Mouse (Mus musculus): ENCODE measurements around the gene Stim1.

DNA sequence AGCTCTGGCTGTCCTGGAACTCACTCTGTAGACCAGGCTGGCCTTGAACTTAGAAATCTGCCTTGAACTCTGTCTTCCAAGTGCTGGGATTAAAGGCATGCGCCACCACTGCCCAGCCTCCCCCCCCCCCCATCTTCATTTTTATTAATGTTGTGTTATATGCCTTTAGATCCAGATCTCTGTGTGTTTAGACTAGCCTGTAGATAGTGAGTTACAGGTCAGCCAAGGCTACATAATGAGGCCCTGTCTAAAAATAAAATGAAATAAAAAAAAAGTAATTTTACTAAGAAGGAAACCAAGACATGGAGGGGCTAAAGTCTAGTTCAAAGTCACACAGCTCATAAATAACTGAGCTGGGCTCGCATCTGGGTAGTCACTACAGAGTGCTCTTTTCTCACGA is 211.3 kb downstream of the Stim1 start:
- TF ChIP-seq HCFC1 (IDR thresholded peaks at IDR 0.05; ENCODE audit: borderline replicate concordance, insufficient read depth, low read length) (no peak), MAFK (IDR thresholded peaks at IDR 0.05; ENCODE audit: insufficient read depth, low read depth, low read length) (no peak)

All from ES-E14 (cell line).